In genomic region chr19:29470652-29471051, GRCm38 (mm10) we compare ENCODE assay signal across 10 mouse cellular contexts. TPM values are rescaled to one million over a fixed set of nuclear protein-coding genes. Genes with fewer than 3 reads are reported as not detected.
DNase-seq lines count a peak whose midpoint lies in the region; ATAC-seq and TF ChIP-seq lines count a peak whose summit lies in the region.
"Had no signal": no experiment of that assay in that cellular context is flagged by ENCODE, and none has a peak within 500 bp of the region (broad histone marks: within the 10 kb centered on the region; RNA-seq: fewer than 3 reads in every experiment).

No protein-coding gene starts in this region.

- no peak for TF ChIP-seq POLR2A in lung, adult 2 months (IDR thresholded peaks at IDR 0.05; ENCODE audit: borderline replicate concordance, extremely low read depth, low read depth, low read length)

- no peak overlapping the region for H3K4me3 ChIP-seq in embryonic facial prominence, embryonic 11.5 days (ENCODE audit: low read depth, low read length)
- H3K4me3 ChIP-seq in lung, adult 2 months (replicated peaks; ENCODE audit: extremely low read depth, low read depth, low read length), result no peak overlapping the region

- no peak for TF ChIP-seq CTCF in lung, adult 2 months (IDR thresholded peaks at IDR 0.05; ENCODE audit: insufficient read depth, low read length)

- no peaks in the 10 kb centered on the region for H3K4me1 ChIP-seq in embryonic facial prominence, embryonic 11.5 days (ENCODE audit: control insufficient read depth, insufficient read depth, low read length)
- H3K4me1 ChIP-seq in lung, adult 2 months (ENCODE audit: control insufficient read depth, insufficient read depth, low read length), result peaks cover 6% of the 10 kb centered on the region

- no peaks in the 10 kb centered on the region for H3K36me3 ChIP-seq in embryonic facial prominence, embryonic 11.5 days (replicated peaks; ENCODE audit: control insufficient read depth, insufficient read depth, low read depth, low read length)

- WGBS in embryonic facial prominence, embryonic 11.5 days, result 27% methylated on average over 4 of the region's 4 CpGs
- 18% methylated on average over 4 of the region's 4 CpGs for WGBS in lung, adult 2 months

- H3K9ac ChIP-seq in embryonic facial prominence, embryonic 11.5 days (replicated peaks; ENCODE audit: low read length), result no peak overlapping the region

- H3K9me3 ChIP-seq in embryonic facial prominence, embryonic 11.5 days (replicated peaks; ENCODE audit: control insufficient read depth, low read length), result no peaks in the 10 kb centered on the region

- H3K4me2 ChIP-seq in embryonic facial prominence, embryonic 11.5 days (ENCODE audit: low read depth, low read length), result no peak overlapping the region

- no peaks in the 10 kb centered on the region for H3K27me3 ChIP-seq in embryonic facial prominence, embryonic 11.5 days (ENCODE audit: control insufficient read depth, insufficient read depth, low read length)
- H3K27me3 ChIP-seq: CH12.LX had no signal

- peak; percentile 54 for DNase-seq in gastrocnemius, adult 18-20 months (ENCODE audit: low spot score)
- DNase-seq in gastrocnemius, postnatal 4 days (ENCODE audit: low spot score in 2 of 2), result no peak
- DNase-seq in embryonic facial prominence, embryonic 11.5 days (ENCODE audit: low spot score), result peak; percentile 8
- peak; percentile 77 for DNase-seq in heart, postnatal 4 days
- peak; percentile 24 for DNase-seq in lung, adult 2 months
- no peak for DNase-seq in cerebellum, postnatal 14 days
- no peak for DNase-seq in spleen, adult 18-20 months

- no peak for ATAC-seq in embryonic facial prominence, embryonic 11.5 days (replicated peaks; ENCODE audit: insufficient number of reproducible peaks, low FRiP score, low TSS enrichment, low read depth)
- ATAC-seq in inflammation-experienced regulatory T-cells, adult 6 months, result no peak

- no peak overlapping the region for H3K27ac ChIP-seq in embryonic facial prominence, embryonic 11.5 days (replicated peaks; ENCODE audit: low read depth, low read length)

RNA-seq across cellular contexts. Expression of gene Ric1, which starts 51.4 kb away (rescaled TPM):
- total RNA-seq in gastrocnemius, adult 18-20 months (2021), result 10 to 100 TPM; 25.6 to 28.0 TPM
- 10 to 100 TPM; 34.2 to 40.2 TPM for total RNA-seq in gastrocnemius, postnatal 4 days (2021)
- 21.5 and 22.6 TPM in 2 replicates for polyA plus RNA-seq in embryonic facial prominence, embryonic 11.5 days (2014; fragmentation: Nextera tagmentation; extraction: Ambion mirVana)
- total RNA-seq in heart, postnatal 4 days (2021), result 10 to 100 TPM; 25.5 to 28.0 TPM
- 12.3 and 19.1 TPM in 2 replicates for polyA plus RNA-seq in lung, adult 2 months (2012; rRNA removed)
- 10 to 100 TPM; 11.8 to 16.6 (median 13.1) TPM for polyA plus RNA-seq in inflammation-experienced regulatory T-cells, adult 6 months (2017; shearing (Covaris generic))

RNA-seq across cellular contexts. Expression of gene Pdcd1lg2, which starts 59.9 kb away (rescaled TPM):
- total RNA-seq in gastrocnemius, adult 18-20 months (2021), result not detected
- total RNA-seq in gastrocnemius, postnatal 4 days (2021), result not detected
- 0.13 TPM in 1 of 2 replicates, not detected in the other for polyA plus RNA-seq in embryonic facial prominence, embryonic 11.5 days (2014; fragmentation: Nextera tagmentation; extraction: Ambion mirVana)
- not detected for total RNA-seq in heart, postnatal 4 days (2021)
- 0.29 and 0.37 TPM in 2 replicates for polyA plus RNA-seq in lung, adult 2 months (2012; rRNA removed)
- polyA plus RNA-seq in inflammation-experienced regulatory T-cells, adult 6 months (2017; shearing (Covaris generic)), result 10 to 100 TPM; 20.5 to 29.0 (median 20.5) TPM
- polyA plus RNA-seq: neural tube, embryonic 14.5 days had no signal

Comparison
In these comparisons a context has a peak if more than half of its experiments do, and no peak if none do; other contexts are left out.
1. DNase-seq: peak in gastrocnemius, adult 18-20 months (single experiment), embryonic facial prominence, embryonic 11.5 days (single experiment), heart, postnatal 4 days (single experiment) and lung, adult 2 months (single experiment); none in gastrocnemius, postnatal 4 days (0 of 2), cerebellum, postnatal 14 days (0 of 2) and spleen, adult 18-20 months (0 of 2).